Mouse (Mus musculus): ENCODE measurements around the gene Fam229b. TPM values are rescaled to one million over a fixed set of nuclear protein-coding genes. Genes with fewer than 3 reads are reported as not detected.
A peak's percentile ranks its signal among the peaks of the same experiment; 100 is the strongest.

Fam229b gene
- polyA plus RNA-seq, 1 experiment, result 2.7 TPM

- TF ChIP-seq POLR2A (IDR thresholded peaks at IDR 0.05; ENCODE audit: borderline replicate concordance, extremely low read depth, low read depth, low read length) (no peak), CTCF (IDR thresholded peaks at IDR 0.05; ENCODE audit: insufficient read depth, low read length) (peak; percentile 28; the same call in 1 of the 2 replicates)
- no peak for DNase-seq
- Histone ChIP-seq H3K4me1 (ENCODE audit: control insufficient read depth, insufficient read depth, low read length) (no peaks in the 10 kb centered on the region), H3K4me3 (replicated peaks; ENCODE audit: extremely low read depth, low read depth, low read length) (no peak overlapping the region)
- 75% methylated on average over 9 of the region's 9 CpGs for whole genome bisulfite sequencing
These were observed 36.7 kb downstream of the Fam229b start for GRCm38 (mm10) chr10:39096981-39097380.

GRCm38 (mm10) chr10:39072048-39072447 is 61.7 kb downstream of the Fam229b start:
- H3K4me1 ChIP-seq (ENCODE audit: control insufficient read depth, insufficient read depth, low read length), result no peaks in the 10 kb centered on the region
- H3K4me3 ChIP-seq (replicated peaks; ENCODE audit: extremely low read depth, low read depth, low read length), result no peak overlapping the region
- TF ChIP-seq CTCF (IDR thresholded peaks at IDR 0.05; ENCODE audit: insufficient read depth, low read length) (no peak), POLR2A (IDR thresholded peaks at IDR 0.05; ENCODE audit: borderline replicate concordance, extremely low read depth, low read depth, low read length) (no peak)
- DNase-seq, result no peak
- 79% methylated on average over 4 of the region's 4 CpGs for WGBS

Other genes with a start within 250 kb of the Fam229b start
- gene Lama4, start 168.4 kb downstream of the Fam229b start, polyA plus RNA-seq (2012; rRNA removed), result 37.7 and 48.2 TPM in 2 replicates
- 0.90 and 1.0 TPM in 2 replicates for gene Tube1, start 62 bp upstream of the Fam229b start, polyA plus RNA-seq (2012; rRNA removed)
- 0.20 and 0.25 TPM in 2 replicates for gene Ccn6, start 29.9 kb upstream of the Fam229b start, polyA plus RNA-seq (2012; rRNA removed)
- 26.0 and 29.2 TPM in 2 replicates for gene Fyn, start 234.9 kb upstream of the Fam229b start, polyA plus RNA-seq (2012; rRNA removed)

Measured in lung, adult 2 months (tissue).